Mouse (Mus musculus): ENCODE data around the gene Foxd2.
A peak's percentile ranks its signal among the peaks of the same experiment; 100 is the strongest.

Foxd2 gene

DNA sequence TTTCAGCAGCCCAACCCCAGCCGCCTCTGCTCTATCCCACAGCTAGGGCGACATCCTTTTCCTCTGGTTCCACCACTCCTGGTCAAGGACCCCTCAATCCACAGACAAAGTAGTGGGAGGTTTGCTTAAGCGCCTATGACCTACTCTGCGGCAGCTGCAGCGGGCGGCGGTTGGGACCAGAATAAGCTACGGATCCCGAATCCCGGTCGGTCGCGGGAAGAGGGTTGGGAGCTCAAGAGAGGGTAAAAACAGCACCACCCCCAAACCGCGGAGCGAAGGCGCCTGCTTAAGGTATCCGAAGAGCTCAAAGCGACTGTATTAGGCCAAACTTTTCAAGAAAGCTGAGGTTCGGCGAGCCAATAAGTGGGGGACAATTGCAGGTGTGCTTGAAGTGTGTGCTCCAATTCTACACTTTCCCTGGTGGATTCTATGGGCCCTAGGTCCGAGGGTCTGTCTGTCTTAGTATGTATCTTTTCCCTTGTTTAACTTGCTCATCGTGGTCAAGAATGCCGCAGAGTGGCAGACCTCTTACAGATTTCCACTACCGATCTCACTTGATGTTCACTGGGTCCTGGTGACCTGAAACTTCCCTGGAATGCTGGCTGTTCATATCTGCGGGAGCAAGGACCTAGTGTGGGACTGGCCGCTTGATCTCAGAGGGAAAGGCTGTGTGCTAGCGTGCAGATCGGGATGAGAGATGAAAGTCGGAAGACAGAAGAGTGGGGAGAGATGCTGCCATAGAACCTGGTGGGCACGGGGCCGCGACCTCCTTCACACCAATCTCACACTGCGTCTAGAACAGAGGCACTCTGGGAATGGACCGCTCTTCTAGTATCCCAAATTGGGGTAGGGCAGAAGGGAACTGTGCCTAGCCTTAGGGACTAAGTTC lies 4.3 kb upstream of the Foxd2 start:
- DNase-seq (ENCODE audit: low spot score): no peak

DNA sequence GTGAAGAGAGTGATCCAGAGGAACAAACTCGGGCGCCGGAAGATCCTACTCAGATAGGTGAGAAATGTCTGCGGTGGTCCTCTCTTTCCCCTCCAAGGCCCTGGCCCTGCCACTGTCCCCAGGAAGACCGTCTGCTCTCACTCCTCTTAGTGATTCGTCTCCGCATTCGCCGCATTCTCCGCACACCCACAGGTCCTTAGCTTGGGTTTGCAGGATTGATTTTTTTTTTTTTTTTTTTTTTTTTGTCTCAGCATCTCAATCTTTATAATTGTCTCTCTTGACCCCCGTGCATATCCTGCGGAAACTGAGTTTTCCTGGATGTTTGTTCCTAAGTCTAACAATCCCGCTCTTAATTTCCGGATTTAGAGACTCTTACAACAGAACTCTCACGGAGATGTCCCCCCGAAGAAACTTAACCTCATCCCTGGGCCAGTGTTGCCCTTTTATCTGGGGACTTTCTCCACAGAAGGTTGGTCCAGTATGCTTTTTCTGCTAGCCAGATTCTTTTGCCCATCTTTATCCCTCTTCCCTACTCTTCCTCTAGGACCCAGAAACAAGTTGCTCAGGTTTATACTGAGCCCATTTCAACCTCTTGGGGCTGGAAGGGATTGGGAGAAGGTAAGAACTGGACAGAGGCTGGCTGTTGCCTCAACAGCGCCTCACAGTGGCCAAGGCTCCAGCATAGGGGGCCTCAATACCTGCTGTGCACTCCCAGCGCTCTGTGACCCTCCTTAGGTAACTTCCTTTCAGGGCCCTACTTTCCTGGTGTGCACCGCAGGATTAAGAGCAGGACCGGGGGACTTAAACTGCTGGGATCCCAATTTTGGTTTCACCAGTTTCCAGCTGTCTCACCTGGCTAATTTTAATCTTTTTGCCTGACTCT lies 1.2 kb upstream of the Foxd2 start:
- DNase-seq (ENCODE audit: low spot score): peak; percentile 36

DNA sequence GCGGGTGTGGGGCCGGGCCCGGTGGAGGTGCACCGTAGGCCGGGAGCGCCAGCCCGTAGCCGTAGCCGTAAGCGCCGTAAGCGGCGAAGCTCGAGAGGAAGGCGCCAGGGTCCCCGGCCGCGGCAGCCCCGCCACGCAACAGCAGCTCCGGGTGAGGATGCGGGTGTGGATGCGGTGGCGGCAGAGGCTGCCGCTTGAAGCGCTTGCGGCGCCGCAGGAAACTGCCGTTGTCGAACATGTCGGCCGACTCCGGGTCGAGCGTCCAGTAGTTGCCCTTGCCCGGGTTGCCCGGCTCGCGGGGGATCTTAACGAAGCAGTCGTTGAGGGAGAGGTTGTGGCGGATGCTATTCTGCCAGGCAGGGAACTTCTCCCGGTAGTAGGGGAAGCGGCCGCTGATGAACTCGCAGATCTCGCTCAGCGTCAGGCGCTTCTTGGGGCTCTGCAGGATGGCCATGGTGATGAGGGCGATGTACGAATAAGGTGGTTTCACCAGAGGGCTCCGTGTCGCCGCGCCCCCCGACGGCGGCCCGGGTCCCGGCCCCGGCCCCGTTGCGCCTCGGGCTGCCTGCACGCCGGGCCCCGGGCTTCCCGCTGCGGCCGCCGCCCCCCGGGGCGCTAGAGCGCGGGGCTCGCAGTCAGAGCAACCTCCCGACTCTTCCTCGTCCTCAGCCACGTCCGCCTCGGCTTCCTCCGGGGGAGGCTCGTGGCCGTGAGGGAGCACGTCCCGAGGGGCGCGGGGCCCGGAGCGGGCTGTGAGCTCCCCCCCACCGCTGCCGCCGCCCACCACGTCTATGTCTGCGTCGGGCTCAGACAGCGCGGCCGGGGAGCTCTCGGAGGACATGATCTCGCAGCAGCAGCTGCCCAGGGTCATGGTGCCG lies 483 bp downstream of the Foxd2 start:
- no peak for DNase-seq (ENCODE audit: low spot score)

GRCm38 (mm10) chr4:114907056-114907917 lies 1.4 kb downstream of the Foxd2 start:
- no peak for DNase-seq (ENCODE audit: low spot score)

- no peak for DNase-seq (ENCODE audit: low spot score)
Observed at GRCm38 (mm10) chr4:114905969-114906680, 2.5 kb downstream of the Foxd2 start.

DNA sequence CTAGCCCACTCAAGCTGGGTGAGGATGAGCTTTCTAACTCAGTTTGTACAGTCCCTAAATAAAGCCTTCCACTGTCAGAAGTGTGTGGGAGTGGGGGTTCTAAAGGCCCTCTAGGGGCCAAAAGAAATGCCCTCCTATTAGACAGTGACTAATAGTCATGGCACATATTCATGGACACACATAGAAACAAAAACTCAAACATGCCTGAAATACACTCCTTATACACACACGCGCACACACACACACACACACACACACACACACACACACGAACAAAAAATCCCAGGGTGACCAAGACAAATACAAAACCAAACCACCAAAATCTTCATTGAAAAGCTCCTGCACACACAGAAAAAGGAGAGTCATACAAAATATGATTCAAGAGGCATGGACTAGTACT lies 3.2 kb downstream of the Foxd2 start:
- no peak for DNase-seq (ENCODE audit: low spot score)

DNA sequence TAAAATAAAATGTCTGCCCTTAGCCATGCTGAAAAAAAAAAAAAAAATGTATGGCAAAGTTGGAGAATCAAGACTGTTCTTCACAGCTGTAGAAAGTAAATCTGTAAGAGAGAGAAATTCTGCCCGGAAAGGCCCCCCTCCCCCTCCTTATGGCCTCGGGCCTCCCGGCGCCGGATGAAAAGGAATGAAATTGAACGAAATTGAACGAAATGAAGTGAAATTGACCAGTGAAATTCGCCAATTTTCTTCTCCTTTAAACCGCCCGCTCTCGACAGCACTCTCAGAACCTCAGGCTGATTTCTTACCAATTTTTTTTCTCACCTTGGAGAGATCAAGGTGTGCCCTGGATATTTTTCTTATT lies 5.3 kb downstream of the Foxd2 start:
- no peak for DNase-seq (ENCODE audit: low spot score)

GRCm38 (mm10) chr4:114902641-114903421 lies 5.8 kb downstream of the Foxd2 start:
- DNase-seq (ENCODE audit: low spot score): no peak

DNA sequence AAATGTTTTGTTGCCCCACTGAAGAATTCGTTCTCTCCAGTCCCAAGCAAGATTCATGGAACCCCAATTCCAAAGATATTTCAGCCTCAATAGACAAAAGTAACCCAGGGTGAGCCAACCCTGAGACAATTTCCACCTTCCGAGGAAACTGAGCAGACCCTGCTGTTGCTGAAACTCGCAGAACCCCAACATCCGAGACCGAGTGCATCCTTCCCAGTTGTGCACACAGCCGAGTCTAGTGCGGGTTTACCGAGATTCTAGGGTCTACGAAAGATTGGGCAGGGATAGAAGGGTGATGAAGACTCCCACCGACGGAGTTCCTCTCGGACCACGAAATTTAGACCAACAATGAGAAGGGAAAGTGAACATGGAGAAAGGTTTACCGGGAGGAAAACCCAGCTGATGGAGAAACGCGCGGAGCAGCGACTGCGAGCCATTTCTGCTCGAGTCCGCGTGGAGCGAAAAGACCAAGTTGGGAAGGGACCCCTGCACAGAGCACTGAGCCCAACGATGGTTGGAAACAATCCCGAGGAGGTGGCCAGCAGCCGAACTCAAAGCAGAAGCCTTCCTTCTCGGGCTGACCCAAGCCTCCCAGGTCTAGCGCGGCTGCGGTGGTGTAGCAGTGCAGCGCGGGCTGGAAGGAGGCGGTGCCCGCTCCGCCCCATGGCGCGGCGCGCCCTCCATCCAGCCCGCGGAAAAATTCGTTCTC lies 6.9 kb downstream of the Foxd2 start:
- DNase-seq (ENCODE audit: low spot score): no peak

DNA sequence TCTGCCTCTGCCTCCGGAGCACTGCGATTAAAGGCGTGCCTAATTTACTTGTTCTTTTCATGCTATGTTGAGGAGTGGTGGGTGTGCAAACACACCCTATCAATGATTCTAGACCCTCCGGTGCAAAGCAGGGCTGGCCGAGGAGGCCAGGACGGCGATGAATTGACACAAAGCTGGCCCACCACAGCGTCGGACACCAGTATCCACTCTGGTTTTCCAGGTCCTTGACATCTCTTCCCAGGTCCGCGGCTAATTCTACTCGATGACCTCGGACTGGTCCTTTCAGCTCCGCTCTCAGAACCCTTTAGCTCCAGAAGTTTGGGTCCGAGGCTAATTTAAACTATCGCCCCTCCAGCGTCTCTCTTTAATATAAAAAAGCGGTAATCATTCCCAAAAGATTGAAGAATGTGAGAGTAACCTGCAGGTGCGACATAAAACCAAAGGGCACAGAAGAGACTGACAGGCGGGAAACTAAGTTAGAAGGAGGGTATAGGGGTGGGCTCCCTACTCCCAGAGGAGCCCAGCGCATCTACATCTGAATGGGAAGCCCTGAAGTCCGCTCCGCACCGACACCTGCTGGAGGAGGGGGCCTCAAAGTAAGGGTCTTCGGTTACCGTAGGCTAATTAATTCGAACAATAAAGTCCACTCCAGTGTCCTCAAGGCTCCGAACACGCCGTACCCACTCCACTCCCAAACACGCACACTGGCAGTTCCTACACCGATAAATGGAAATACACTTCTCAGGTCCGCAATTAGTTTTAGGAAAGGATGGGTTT lies 7.6 kb downstream of the Foxd2 start:
- no peak for DNase-seq (ENCODE audit: low spot score)

- no peak for DNase-seq (ENCODE audit: low spot score)
Observed at GRCm38 (mm10) chr4:114899885-114900284, 8.8 kb downstream of the Foxd2 start.

DNA sequence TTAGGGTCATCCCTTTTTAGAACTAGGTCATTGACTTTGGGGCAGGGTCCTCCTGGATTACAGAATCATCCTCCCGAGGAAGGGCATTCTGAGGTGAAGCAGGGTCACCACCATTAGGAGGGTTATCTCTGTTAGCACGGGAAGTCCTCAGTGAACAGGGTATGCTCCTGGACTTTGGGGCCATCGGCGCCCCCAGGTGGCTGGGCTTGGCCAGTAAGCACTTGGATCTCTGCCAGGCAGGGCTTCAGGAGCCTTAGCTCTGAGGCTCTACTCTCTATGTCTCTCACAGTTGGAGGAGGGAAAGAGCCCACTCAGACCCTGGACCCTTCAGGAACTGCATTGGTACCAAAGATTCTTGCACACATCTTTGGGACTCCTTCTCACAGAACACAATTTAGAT lies 10.8 kb downstream of the Foxd2 start:
- no peak for DNase-seq (ENCODE audit: low spot score)

DNA sequence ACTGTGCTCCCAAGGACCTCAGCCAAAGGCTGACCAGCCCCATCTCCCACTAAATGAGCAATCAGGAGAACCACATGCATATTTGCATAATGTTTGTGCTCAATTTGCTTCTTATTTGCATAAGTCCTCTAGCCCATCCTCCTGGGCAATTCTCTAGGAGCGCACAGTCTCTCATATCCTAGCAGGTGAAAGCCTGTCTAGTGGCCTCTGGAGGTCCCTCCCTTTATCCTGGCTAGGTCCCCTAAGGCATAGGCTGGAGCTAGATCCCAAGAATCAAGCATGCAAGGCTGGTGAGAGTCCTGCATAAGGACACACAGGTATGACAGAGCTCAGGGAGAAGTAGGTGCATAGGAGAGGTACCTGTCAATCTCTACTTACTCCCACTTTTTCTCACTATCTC lies 26.4 kb downstream of the Foxd2 start:
- no peak for DNase-seq (ENCODE audit: low spot score)

DNA sequence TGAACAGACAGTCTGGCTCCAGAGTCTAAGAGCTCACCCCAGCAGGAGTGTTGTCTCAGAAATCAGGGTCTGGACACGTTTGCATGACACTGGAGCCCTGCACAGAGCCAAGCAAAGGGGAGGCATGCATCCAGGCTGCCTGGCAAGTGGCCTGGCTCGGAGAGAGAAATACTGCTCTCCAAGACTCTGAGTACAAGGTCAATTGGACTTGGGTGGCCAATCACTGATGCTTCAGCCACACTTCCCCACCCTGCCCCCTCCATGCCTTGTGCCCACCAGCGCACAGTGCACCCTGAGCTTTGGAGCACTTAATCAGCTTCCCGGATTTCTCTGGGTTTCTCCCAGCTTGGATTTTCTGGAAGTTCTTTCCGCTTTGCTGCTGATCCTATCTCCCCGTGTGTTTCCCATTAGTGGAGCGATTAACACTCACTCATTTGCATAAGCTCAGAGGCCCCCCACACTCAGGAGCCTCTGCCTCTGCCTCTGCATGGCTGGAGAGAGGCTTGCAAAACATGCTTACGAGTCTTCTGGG lies 32.2 kb downstream of the Foxd2 start:
- no peak for DNase-seq (ENCODE audit: low spot score)

DNA sequence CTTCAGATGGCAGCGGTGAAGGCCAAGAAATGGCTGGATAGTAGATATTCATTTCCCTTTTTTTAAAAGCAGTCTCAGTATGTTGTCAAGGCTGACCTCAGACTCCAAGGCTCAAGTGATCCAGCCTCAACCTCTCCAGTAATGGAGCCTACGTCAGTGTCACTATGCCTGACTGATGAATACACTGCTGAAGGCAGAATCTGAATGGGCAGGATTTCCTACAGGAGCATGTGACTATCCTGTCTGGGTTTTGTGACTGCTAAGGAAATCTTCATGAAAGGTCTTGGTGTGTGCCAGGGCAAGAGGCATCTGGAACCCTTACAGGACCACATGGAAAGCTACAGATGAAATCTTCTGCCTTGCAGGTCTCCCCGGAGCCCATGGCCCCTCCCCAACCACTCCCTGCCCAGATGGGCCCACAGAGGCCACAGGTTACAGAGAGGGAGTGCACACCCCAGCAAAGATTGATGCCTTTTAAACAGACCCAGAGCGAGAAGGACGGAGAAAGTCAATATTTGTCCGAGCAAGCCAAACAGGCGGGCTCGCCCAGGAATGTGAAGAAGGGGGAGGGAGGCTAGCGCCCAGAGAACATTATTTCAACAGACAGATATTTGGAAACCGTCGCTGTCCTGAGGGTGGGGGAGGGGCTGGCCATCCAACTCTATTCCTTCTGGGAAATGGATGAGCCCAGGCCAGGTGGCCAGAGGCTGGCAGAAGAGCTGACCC lies 38.7 kb downstream of the Foxd2 start:
- DNase-seq (ENCODE audit: low spot score): no peak

DNA sequence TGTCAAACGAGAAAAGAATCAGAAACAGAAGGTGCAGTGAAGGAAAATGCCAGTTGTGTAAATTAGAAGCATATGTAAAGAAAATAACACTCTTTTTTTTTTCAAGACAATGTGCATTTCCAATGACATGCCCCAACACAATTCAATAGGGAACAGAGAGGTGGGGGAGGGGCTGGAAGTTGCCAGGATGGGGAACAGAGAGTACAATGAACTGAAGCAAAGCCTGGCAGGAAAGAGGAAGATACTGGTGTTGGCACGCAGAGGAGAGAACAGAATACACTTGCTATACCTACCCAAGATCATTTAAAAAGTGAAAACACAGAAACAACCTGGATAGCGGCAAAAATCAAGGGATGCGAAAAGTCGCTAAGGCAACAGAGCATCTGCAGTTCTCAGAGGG lies 45.5 kb downstream of the Foxd2 start:
- DNase-seq (ENCODE audit: low spot score): no peak

GRCm38 (mm10) chr4:114858426-114858825 lies 50.2 kb downstream of the Foxd2 start:
- DNase-seq (ENCODE audit: low spot score): no peak
